Mouse (Mus musculus) embryonic facial prominence, embryonic 14.5 days (tissue): ENCODE data around the gene Sgce. TPM values are rescaled to one million over a fixed set of nuclear protein-coding genes. Genes with fewer than 3 reads are reported as not detected.
"Not testable (repeated sequence)": the region's sequence is repeated elsewhere in the genome, so short reads cannot be mapped to it uniquely, and the experiment has no call there.

Experiments used
- ATAC-seq: fragments of 200-750 bp; cut with Nextera tagmentation; 2 replicates; pipeline ENCODE4 v1.8.0; 2017; ENCODE audit warnings: low read depth, moderate number of reproducible peaks, moderate TSS enrichment
- DNase-seq: peaks from one replicate; pipeline ENCODE4 v3.0.0-alpha.2; 2015; ENCODE audit warnings: low spot score
- H3K27ac ChIP-seq: fragments of 300-500 bp; sonication (generic); replicated peaks from 2 replicates; pipeline ENCODE4 v1.5.1; 2014; ENCODE audit warnings: low read depth, mild to moderate bottlenecking, low read length, moderate library complexity
- H3K27me3 ChIP-seq: fragments of 300-500 bp; sonication (generic); replicated peaks from 2 replicates; pipeline ENCODE4 v1.6.1; 2014; ENCODE audit warnings: low read length; ENCODE audit not compliant: control insufficient read depth, insufficient read depth
- H3K36me3 ChIP-seq: fragments of 300-500 bp; sonication (generic); 2 replicates; pipeline ENCODE4 v1.6.1; 2014; ENCODE audit warnings: low read length, mixed read lengths; ENCODE audit not compliant: control insufficient read depth, insufficient read depth
- H3K4me1 ChIP-seq: fragments of 300-500 bp; sonication (generic); 2 replicates; pipeline ENCODE4 v1.6.1; 2014; ENCODE audit warnings: antibody characterized with exemption, low read length; ENCODE audit not compliant: control insufficient read depth, insufficient read depth
- H3K4me2 ChIP-seq: fragments of 300-500 bp; sonication (generic); 2 replicates; pipeline ENCODE4 v1.6.1; 2014; ENCODE audit warnings: low read depth, mild to moderate bottlenecking, low read length, moderate library complexity, mixed read lengths
- H3K4me3 ChIP-seq: fragments of 300-500 bp; sonication (generic); 2 replicates; pipeline ENCODE4 v1.5.1; 2014; ENCODE audit warnings: low read depth, mild to moderate bottlenecking, low read length
- H3K9ac ChIP-seq: fragments of 300-500 bp; sonication (generic); 2 replicates; pipeline ENCODE4 v1.6.1; 2014; ENCODE audit warnings: low read depth, mild to moderate bottlenecking, low read length, moderate library complexity, mixed read lengths
- H3K9me3 ChIP-seq: fragments of 300-500 bp; sonication (generic); 2 replicates; pipeline ENCODE4 v1.6.1; 2016; ENCODE audit warnings: low read length; ENCODE audit not compliant: control insufficient read depth
- WGBS: fragments of 180-500 bp; shearing (Covaris S2); extraction: QIAGEN DNeasy Blood & Tissue Kit; methylation state at CpG from one replicate; pipeline ENCODE4 v1.1.7; 2014; 5-methylcytosine and 5-hydroxymethylcytosine counted together
- polyA plus RNA-seq: library from polyadenylated mRNA; unstranded; fragments of >200 nt; fragmentation: Nextera tagmentation; extraction: Ambion mirVana; gene quantifications from 2 replicates; pipeline ENCODE4 v1.2.1, GENCODE M21; 2014

Gene Sgce
- polyA plus RNA-seq, 1 experiment from 2014 or later, result 67.1 TPM

DNA sequence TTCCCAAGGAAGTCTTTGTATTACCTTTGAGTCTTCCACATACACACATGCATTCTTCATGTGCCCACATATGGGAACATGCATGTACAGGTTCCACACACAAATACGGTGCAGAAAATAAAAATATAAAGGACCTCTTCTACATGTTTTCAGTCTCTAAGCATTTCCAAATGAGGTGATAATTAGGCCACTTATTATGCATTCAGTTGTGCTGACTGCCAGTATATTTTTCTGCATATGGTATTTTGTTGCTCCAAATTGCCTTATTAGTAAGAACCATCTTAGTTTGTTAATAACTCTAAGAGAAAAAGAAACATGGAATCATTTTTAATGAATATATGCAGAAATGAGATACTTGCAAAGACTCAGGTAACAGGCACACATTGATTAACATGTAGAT, 67.0 kb downstream of the Sgce start:
- Histone ChIP-seq H3K27me3 (no peaks in the 10 kb centered on the region), H3K27ac (no peak overlapping the region), H3K4me3 (no peak overlapping the region), H3K4me1 (no peaks in the 10 kb centered on the region), H3K4me2 (no peak overlapping the region), H3K9ac (no peak overlapping the region), H3K9me3 (no peaks in the 10 kb centered on the region), H3K36me3 (peaks cover 12% of the 10 kb centered on the region; the same call in 1 of the 2 replicates)
- WGBS, result 78% methylated on average over 1 of the region's 1 CpGs
- DNase-seq (no peak), ATAC-seq (no peak)

DNA sequence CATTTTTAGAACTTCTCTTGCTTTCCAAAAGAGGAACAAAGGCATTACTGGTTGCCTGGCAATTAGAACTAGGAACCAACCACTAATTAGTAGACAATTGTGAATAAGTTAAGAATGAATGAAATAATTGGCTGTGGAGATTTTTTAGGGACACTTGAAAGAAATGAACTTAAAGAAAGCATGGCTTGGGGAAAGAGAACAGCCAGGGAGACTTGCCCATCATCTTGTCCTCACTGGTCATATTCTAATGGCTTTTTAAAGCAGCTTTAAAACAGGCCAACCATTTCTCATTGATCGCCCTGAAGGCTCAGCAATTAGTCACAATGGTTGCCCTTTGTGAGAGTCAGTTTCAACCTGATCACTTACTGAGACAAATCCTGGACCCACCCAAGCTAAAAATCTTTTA, 69.6 kb downstream of the Sgce start:
- Histone ChIP-seq H3K27me3 (no peaks in the 10 kb centered on the region), H3K36me3 (peaks cover 12% of the 10 kb centered on the region; the same call in 1 of the 2 replicates), H3K4me2 (no peak overlapping the region), H3K9ac (no peak overlapping the region), H3K9me3 (no peaks in the 10 kb centered on the region), H3K27ac (no peak overlapping the region), H3K4me1 (no peaks in the 10 kb centered on the region), H3K4me3 (no peak overlapping the region)
- peak; percentile 21 for DNase-seq
- ATAC-seq, result no peak
- WGBS, result 63% methylated on average over 1 of the region's 1 CpGs

DNA sequence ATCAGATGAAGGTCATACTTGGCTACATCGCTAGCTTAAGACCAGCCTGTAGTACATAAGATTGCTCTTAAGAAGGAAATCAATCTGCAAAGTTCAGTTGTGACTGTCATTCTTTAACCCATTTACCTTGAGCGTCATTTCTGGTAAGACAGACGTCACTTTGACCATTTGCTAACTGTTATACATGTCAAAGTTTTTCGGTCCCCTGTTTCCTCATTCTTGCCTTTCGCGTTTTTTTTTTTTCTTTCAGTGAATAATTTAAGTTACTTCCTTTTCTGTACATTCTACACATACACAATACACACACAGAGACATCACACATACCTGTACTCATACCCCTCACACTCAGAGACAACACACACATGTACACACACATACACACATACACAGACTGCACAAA, 81.9 kb downstream of the Sgce start:
- no peak overlapping the region for H3K9ac ChIP-seq
- H3K4me2 ChIP-seq, result no peak overlapping the region
- no peaks in the 10 kb centered on the region for H3K4me1 ChIP-seq
- DNase-seq (no peak), ATAC-seq (no peak)
- WGBS, result 94% methylated on average over 6 of the region's 6 CpGs
- H3K27me3 ChIP-seq, result no peaks in the 10 kb centered on the region
- H3K27ac ChIP-seq, result no peak overlapping the region
- no peaks in the 10 kb centered on the region for H3K36me3 ChIP-seq
- no peaks in the 10 kb centered on the region for H3K9me3 ChIP-seq
- no peak overlapping the region for H3K4me3 ChIP-seq

DNA sequence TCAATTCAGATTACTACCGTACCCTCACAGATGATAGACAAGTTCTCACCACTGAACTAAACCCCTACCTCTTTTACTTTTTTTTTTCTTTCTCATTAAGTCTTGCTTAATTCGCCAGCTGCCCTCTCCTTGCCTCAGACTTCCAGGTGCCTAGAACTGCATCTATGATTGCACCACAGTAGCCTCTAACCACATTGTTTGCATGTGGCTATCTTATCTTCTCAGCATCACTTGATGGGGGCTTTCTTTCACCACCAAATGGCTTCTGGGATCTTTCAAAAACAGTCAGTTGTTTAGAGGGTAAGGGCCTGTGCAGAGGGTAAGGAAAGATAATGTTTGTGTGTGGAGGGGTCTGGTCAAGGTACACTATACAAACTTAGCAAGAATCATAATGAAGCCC, 82.7 kb downstream of the Sgce start:
- Histone ChIP-seq H3K36me3 (no peaks in the 10 kb centered on the region), H3K4me2 (no peak overlapping the region), H3K4me3 (no peak overlapping the region), H3K27ac (no peak overlapping the region), H3K4me1 (no peaks in the 10 kb centered on the region), H3K27me3 (no peaks in the 10 kb centered on the region), H3K9me3 (no peaks in the 10 kb centered on the region), H3K9ac (no peak overlapping the region)
- ATAC-seq (no peak), DNase-seq (no peak)
- WGBS, result 65% methylated on average over 2 of the region's 2 CpGs

DNA sequence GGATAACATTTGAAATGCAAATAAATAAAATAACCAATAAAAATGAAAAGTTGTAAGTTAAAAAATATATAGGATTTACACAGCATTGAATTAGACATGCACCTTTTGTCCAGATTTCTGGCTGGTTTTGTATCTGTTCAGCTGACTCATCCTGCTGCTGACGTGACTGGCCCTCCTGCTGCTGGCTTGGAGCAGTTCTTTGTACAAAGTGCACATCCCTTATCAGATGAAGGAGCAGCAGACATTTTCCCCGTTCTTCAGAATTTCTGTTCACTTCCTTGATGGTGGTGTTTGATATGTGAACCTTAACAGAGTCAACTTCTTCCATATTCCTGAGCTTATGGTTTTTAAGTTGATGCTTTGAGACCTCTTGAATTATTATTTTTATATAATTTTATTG, 83.5 kb downstream of the Sgce start:
- Histone ChIP-seq H3K4me3 (no peak overlapping the region), H3K27ac (no peak overlapping the region), H3K27me3 (no peaks in the 10 kb centered on the region), H3K4me1 (no peaks in the 10 kb centered on the region), H3K9ac (no peak overlapping the region), H3K9me3 (no peaks in the 10 kb centered on the region), H3K4me2 (no peak overlapping the region), H3K36me3 (no peaks in the 10 kb centered on the region)
- 60% methylated on average over 2 of the region's 2 CpGs for WGBS
- ATAC-seq, result no peak
- no peak for DNase-seq

DNA sequence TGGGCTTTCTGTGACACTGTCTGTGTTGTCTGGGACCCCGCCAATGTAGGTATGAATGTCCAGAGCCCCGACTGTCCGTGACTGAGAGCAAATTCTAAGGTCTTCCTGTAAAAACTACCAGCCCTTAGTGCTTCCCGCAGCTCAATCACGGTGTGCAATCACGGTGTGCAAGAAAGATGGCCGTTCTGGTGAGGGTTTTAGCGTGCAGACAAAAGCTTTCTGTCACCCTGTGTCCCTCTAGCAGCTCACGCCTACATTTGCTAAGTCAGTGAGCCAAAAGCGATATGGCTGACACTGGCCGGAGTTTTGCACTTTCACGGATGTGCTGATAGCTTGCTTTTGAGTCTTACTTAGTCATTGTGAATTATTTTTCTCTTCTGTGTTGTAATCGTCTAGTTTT, 88.1 kb downstream of the Sgce start:
- WGBS, result 82% methylated on average over 13 of the region's 13 CpGs

DNA sequence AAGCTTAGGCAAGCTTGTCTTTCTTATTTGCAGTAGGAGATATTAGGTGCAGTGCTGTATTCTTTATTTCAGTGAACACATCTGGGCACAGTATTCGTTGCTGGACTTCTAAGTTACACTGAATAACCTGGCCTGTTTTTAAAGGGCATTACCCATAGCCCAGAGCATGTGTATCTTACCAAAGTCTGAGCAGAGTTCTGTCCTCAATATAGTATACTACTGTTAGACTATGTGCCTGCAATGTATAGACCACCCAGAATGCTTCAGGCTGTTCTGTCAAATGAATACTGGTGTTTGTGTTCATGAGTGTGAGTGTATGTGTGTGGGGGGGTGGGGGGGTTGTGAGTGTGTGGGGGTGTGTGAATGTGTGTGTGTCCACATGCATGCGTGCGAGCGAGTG, 91.1 kb downstream of the Sgce start:
- WGBS, result 79% methylated on average over 4 of the region's 4 CpGs
- Histone ChIP-seq H3K27ac (no peak overlapping the region), H3K4me2 (no peak overlapping the region), H3K9me3 (peaks cover 6% of the 10 kb centered on the region; the same call in 1 of the 2 replicates), H3K9ac (no peak overlapping the region), H3K4me1 (no peaks in the 10 kb centered on the region), H3K4me3 (no peak overlapping the region), H3K36me3 (no peaks in the 10 kb centered on the region), H3K27me3 (no peaks in the 10 kb centered on the region)
- ATAC-seq (no peak), DNase-seq (no peak)

More for the DNA sequence above, 88.1 kb downstream of the Sgce start:
- no peaks in the 10 kb centered on the region for H3K27me3 ChIP-seq
- DNase-seq (no peak), ATAC-seq (no peak)
- no peak overlapping the region for H3K9ac ChIP-seq
- no peak overlapping the region for H3K27ac ChIP-seq
- H3K9me3 ChIP-seq, result no peaks in the 10 kb centered on the region
- H3K4me1 ChIP-seq, result no peaks in the 10 kb centered on the region
- no peaks in the 10 kb centered on the region for H3K36me3 ChIP-seq
- no peak overlapping the region for H3K4me3 ChIP-seq
- H3K4me2 ChIP-seq, result no peak overlapping the region

DNA sequence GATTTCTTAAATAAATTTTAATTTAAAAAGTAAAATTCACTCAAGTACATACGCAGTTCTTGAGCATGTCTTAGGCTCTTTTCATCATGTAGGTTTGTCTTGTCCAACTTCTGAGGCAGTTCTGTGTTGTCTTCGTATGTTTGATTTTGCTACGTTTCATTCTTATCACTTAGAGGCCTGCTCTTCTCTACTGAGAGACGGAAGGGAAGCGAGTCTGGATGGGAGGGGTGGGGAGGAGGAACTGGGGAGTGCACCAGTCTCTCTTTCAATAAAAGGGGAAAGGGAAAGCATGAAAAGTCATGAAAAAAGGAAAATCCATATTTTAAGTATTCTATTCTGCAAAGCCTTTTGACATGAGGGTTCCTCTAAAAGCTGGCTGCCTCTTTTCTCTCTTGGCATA, 91.5 kb downstream of the Sgce start:
- WGBS, result 64% methylated on average over 5 of the region's 5 CpGs
- peaks cover 6% of the 10 kb centered on the region; the same call in 1 of the 2 replicates for H3K9me3 ChIP-seq

DNA sequence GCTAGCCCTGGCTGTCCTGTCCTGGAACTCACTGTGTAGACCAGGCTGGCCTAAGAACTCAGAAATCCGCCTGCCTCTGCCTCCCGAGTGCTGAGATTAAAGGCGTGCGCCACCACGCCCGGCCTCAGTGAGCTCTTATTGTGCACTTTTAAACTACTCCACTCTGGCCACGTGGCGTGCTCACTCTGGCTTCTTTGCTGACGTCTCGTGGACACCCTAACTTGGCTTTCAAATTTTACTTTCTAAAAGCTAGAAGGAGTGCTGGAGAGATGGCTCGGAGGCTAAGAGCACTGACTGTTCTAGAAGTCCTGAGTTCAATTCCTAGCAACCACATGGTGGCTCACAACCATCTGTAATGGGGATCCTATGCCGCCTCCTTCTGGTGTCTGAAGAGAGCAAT, 93.3 kb downstream of the Sgce start:
- WGBS, result 97% methylated on average over 12 of the region's 12 CpGs
- H3K4me2 ChIP-seq, H3K36me3 ChIP-seq, H3K27me3 ChIP-seq, H3K4me1 ChIP-seq, H3K27ac ChIP-seq, H3K4me3 ChIP-seq, H3K9me3 ChIP-seq, H3K9ac ChIP-seq, DNase-seq, ATAC-seq: not testable (repeated sequence)

More for the DNA sequence above, 91.5 kb downstream of the Sgce start:
- no peaks in the 10 kb centered on the region for H3K27me3 ChIP-seq
- no peaks in the 10 kb centered on the region for H3K4me1 ChIP-seq
- H3K4me2 ChIP-seq, result no peak overlapping the region
- H3K4me3 ChIP-seq, result no peak overlapping the region
- DNase-seq (peak; percentile 47), ATAC-seq (no peak)
- no peaks in the 10 kb centered on the region for H3K36me3 ChIP-seq
- H3K9ac ChIP-seq, result no peak overlapping the region
- no peak overlapping the region for H3K27ac ChIP-seq
